Mouse (Mus musculus) midbrain, postnatal 0 days (tissue): ENCODE measurements around the gene Vti1a. TPM values are rescaled to one million over a fixed set of nuclear protein-coding genes. Genes with fewer than 3 reads are reported as not detected.

Experiments
- ATAC-seq: fragments of 200-750 bp; cut with Nextera tagmentation; 2 replicates; pipeline ENCODE4 v1.8.0; 2017; ENCODE audit warnings: moderate number of reproducible peaks, mild to moderate bottlenecking, moderate TSS enrichment, moderate library complexity; ENCODE audit not compliant: low FRiP score
- DNase-seq: peaks from one replicate; pipeline ENCODE4 v3.0.0-alpha.2; 2015; ENCODE audit warnings: low spot score
- H3K27ac ChIP-seq: fragments of 300-500 bp; sonication (generic); 2 replicates; pipeline ENCODE4 v1.5.1; 2014; ENCODE audit warnings: low read depth, mild to moderate bottlenecking, low read length, mixed read lengths
- H3K27me3 ChIP-seq: fragments of 300-500 bp; sonication (generic); 2 replicates; pipeline ENCODE4 v1.6.1; 2014; ENCODE audit warnings: low read length, control low read depth, mixed read lengths; ENCODE audit not compliant: insufficient read depth
- H3K36me3 ChIP-seq: fragments of 300-500 bp; sonication (generic); 2 replicates; pipeline ENCODE4 v1.6.1; 2014; ENCODE audit warnings: low read length, control low read depth, mixed read lengths; ENCODE audit not compliant: insufficient read depth
- H3K4me1 ChIP-seq: fragments of 300-500 bp; sonication (generic); 2 replicates; pipeline ENCODE4 v1.6.1; 2014; ENCODE audit warnings: mild to moderate bottlenecking, control low read depth, antibody characterized with exemption, low read length, mixed read lengths; ENCODE audit not compliant: insufficient read depth
- H3K4me2 ChIP-seq: fragments of 300-500 bp; sonication (generic); 2 replicates; pipeline ENCODE4 v1.6.1; 2014; ENCODE audit warnings: low read depth, mild to moderate bottlenecking, low read length, mixed read lengths; ENCODE audit not compliant: poor library complexity, severe bottlenecking
- H3K4me3 ChIP-seq: fragments of 300-500 bp; sonication (generic); 2 replicates; pipeline ENCODE4 v1.5.1; 2014; ENCODE audit warnings: low read depth, mild to moderate bottlenecking, low read length, moderate library complexity
- H3K9ac ChIP-seq: fragments of 300-500 bp; sonication (generic); replicated peaks from 2 replicates; pipeline ENCODE4 v1.6.1; 2014; ENCODE audit warnings: mild to moderate bottlenecking, low read length, moderate library complexity, mixed read lengths; ENCODE audit not compliant: poor library complexity, severe bottlenecking
- H3K9me3 ChIP-seq: fragments of 300-500 bp; sonication (generic); 2 replicates; pipeline ENCODE4 v1.6.1; 2016; ENCODE audit warnings: low read length, control low read depth
- CTCF ChIP-seq: IDR thresholded peaks from 2 replicates; pipeline ENCODE4 v1.5.1; 2016; ENCODE audit warnings: antibody characterized with exemption, mild to moderate bottlenecking
- WGBS: fragments of 180-500 bp; shearing (Covaris S2); extraction: QIAGEN DNeasy Blood & Tissue Kit; methylation state at CpG from one replicate; pipeline ENCODE4 v1.1.7; 2014; 5-methylcytosine and 5-hydroxymethylcytosine counted together
- polyA plus RNA-seq: library from polyadenylated mRNA; unstranded; fragments of >200 nt; fragmentation: Nextera tagmentation; extraction: Ambion mirVana; gene quantifications from 2 replicates; pipeline ENCODE4 v1.2.1, GENCODE M21; 2015
- total RNA-seq: library from RNA; depleted of rRNA; stranded (reverse); fragments of >200 nt; gene quantifications from 2 replicates; pipeline ENCODE4 v1.2.3, GENCODE M21; 2014

Vti1a gene
- total and polyA plus RNA-seq, 2 experiments from 2014 or later = 34.2 to 43.2 TPM

- Histone ChIP-seq H3K4me3 (no peak overlapping the region), H3K27me3 (no peaks in the 10 kb centered on the region), H3K9ac (no peak overlapping the region), H3K4me1 (no peaks in the 10 kb centered on the region), H3K27ac (no peak overlapping the region), H3K4me2 (no peak overlapping the region), H3K9me3 (no peaks in the 10 kb centered on the region), H3K36me3 (no peaks in the 10 kb centered on the region)
- no peak for DNase-seq
- ATAC-seq = no peak
- no peak for TF ChIP-seq CTCF
- 90% methylated on average over 11 of the region's 11 CpGs for WGBS
Measured at GRCm38 (mm10) chr19:55560088-55560682, 244.1 kb downstream of the Vti1a start.

DNA sequence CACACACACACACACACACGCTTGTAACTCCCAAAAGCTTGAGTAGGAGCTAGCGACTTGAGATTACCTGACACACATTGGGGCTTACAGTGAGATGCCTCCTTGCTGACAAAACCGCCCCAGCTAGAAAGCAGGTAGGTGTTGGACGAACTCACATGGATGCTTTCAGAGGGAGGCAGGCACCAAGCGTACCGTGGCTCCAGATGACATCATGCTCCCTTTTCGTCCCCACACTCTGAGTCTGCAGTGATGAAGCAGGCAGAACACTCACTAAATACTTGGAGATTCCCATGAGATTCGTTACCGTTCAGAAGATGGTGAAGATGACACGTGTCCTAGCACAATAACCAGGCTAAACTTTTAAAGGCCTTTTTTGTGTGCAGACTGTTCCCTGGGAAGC, 245.4 kb downstream of the Vti1a start:
- no peak overlapping the region for H3K4me3 ChIP-seq
- no peaks in the 10 kb centered on the region for H3K4me1 ChIP-seq
- DNase-seq = no peak
- no peak overlapping the region for H3K9ac ChIP-seq
- no peak overlapping the region for H3K27ac ChIP-seq
- no peak overlapping the region for H3K4me2 ChIP-seq
- H3K27me3 ChIP-seq = no peaks in the 10 kb centered on the region
- H3K36me3 ChIP-seq = no peaks in the 10 kb centered on the region
- WGBS = 81% methylated on average over 10 of the region's 10 CpGs
- ATAC-seq = no peak
- TF ChIP-seq CTCF = no peak
- H3K9me3 ChIP-seq = no peaks in the 10 kb centered on the region

DNA sequence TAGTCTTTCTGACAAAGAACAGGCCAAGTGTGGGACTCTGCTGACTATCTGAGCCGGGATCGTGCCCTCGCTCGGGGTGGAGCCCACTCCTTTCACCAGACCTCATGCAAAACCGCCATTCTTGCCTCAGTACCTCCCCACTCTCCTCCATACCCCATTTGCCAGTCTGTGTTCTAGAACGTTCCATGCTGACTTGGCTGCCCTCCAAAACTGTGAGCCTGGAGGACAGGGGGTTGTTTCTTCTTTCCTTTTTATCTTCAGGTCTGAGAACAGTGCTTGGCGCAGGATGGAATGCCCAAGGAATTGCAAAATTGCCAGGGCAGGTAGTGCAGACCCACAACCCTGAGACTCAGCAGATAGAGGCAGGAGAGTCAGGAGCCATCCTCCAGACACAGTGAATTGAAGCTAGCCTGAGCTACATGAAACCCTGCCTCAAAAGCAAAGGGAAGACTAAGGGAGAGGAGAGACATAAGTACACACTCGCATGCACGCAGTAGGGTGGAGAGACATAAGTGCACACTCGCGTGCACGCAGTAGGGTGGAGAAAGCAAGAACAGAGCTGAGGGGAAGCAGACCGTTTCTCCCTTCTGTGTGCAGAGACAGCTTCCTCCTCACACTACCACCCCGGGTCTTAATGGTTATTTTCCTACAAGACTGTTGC, 246.5 kb downstream of the Vti1a start:
- Histone ChIP-seq H3K4me3 (no peak overlapping the region), H3K27ac (no peak overlapping the region), H3K4me1 (no peaks in the 10 kb centered on the region), H3K36me3 (no peaks in the 10 kb centered on the region), H3K9me3 (no peaks in the 10 kb centered on the region), H3K4me2 (no peak overlapping the region), H3K27me3 (no peaks in the 10 kb centered on the region), H3K9ac (no peak overlapping the region)
- ATAC-seq (no peak), DNase-seq (no peak)
- TF ChIP-seq CTCF = no peak
- 76% methylated on average over 14 of the region's 14 CpGs for WGBS

DNA sequence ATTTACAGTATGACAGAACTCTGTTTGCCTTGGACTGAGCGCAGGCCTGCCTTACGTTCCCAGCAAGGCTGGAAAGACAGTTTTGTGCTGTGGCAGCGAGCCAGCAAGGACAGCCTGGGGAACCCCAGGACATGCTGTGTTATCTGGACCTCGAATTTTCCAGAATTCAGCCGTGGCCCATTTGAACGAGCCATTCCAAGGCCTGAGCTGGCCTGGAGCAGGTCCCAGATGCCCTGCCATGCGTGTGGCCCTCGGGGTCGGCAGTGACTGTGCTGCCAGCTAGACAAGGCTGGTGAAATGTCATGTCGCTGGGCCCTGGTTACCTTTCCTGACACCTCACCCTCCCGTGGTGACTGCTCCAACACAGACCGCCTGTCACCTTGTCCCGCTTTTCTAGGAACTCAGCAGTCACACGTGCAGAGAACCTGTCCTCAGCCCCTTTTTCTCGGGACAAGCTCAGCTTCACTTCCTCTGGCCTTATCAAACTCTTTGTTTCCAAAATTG, 247.1 kb downstream of the Vti1a start:
- DNase-seq (peak; percentile 35), ATAC-seq (no peak)
- no peak overlapping the region for H3K9ac ChIP-seq
- H3K4me1 ChIP-seq = no peaks in the 10 kb centered on the region
- no peaks in the 10 kb centered on the region for H3K27me3 ChIP-seq
- no peak overlapping the region for H3K4me2 ChIP-seq
- H3K27ac ChIP-seq = no peak overlapping the region
- no peak overlapping the region for H3K4me3 ChIP-seq
- no peaks in the 10 kb centered on the region for H3K36me3 ChIP-seq
- H3K9me3 ChIP-seq = no peaks in the 10 kb centered on the region
- WGBS = 79% methylated on average over 15 of the region's 15 CpGs
- no peak for TF ChIP-seq CTCF

DNA sequence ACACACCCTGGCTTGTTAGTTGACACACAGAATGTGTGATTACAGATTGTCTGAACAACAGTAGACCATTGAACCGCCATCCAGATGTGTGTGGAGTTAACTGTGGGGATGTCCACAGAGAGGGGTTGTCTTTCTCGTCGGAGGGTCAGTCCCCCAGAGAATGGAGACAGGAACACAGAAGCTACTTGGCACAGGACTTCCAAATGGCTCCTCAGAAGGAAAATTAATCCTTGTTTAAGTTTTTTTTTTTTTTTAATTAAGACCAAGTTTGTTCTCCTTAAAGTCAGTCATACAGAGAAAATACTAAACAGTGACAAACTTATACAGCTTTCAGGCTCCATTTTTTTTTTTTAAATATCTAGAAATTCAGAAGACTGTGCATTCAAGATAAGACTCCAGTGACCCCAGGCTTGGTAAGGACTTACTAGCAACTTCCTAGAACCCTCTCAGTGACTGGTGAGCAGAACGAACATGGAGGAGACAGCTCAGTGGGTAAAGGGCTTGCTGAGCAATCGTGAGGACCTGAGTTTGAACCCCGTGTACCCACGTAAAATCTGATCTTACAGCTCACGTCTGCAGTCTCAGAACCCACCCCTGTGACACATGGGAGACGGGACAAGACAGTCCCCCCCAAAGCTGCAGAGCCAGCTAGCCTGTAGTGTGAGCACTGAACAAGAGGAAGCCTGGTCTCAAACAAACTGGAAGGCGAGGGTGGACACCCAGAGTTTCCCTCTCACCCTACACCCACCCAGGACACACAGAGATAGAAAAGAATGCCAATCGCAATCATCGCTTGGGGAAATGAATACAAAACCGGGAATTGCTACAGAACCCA, 248.2 kb downstream of the Vti1a start:
- H3K4me3 ChIP-seq = no peak overlapping the region
- WGBS = 85% methylated on average over 13 of the region's 13 CpGs
- no peak for TF ChIP-seq CTCF
- DNase-seq = no peak
- H3K27ac ChIP-seq = no peak overlapping the region
- no peaks in the 10 kb centered on the region for H3K4me1 ChIP-seq
- ATAC-seq = no peak
- H3K36me3 ChIP-seq = no peaks in the 10 kb centered on the region
- H3K4me2 ChIP-seq = no peak overlapping the region
- no peaks in the 10 kb centered on the region for H3K9me3 ChIP-seq
- no peaks in the 10 kb centered on the region for H3K27me3 ChIP-seq
- no peak overlapping the region for H3K9ac ChIP-seq

- DNase-seq (no peak), ATAC-seq (no peak)
- Histone ChIP-seq H3K27ac (no peak overlapping the region), H3K27me3 (no peaks in the 10 kb centered on the region), H3K4me1 (no peaks in the 10 kb centered on the region), H3K4me3 (no peak overlapping the region), H3K9me3 (no peaks in the 10 kb centered on the region), H3K9ac (no peak overlapping the region), H3K36me3 (no peaks in the 10 kb centered on the region), H3K4me2 (no peak overlapping the region)
- no peak for TF ChIP-seq CTCF
- WGBS = 93% methylated on average over 11 of the region's 11 CpGs
Measured at GRCm38 (mm10) chr19:55565111-55565510, 249.0 kb downstream of the Vti1a start.
